Mouse (Mus musculus) forebrain, embryonic 14.5 days (tissue): ENCODE measurements around the gene Fmnl1. TPM values are rescaled to one million over a fixed set of nuclear protein-coding genes. Genes with fewer than 3 reads are reported as not detected.
"Not testable (repeated sequence)": the region's sequence is repeated elsewhere in the genome, so short reads cannot be mapped to it uniquely, and the experiment has no call there.

Experiments used
- ATAC-seq: fragments of 200-750 bp; cut with Nextera tagmentation; 2 replicates; pipeline ENCODE4 v1.8.0; 2017; ENCODE audit warnings: mild to moderate bottlenecking, moderate library complexity
- DNase-seq: peaks from one replicate; pipeline ENCODE4 v3.0.0-alpha.2; 2015; ENCODE audit warnings: low spot score
- H3K27ac ChIP-seq: fragments of 300-500 bp; sonication (generic); 2 replicates; pipeline ENCODE4 v1.5.1; 2014; ENCODE audit warnings: low read depth, mild to moderate bottlenecking, control low read depth, low read length, moderate library complexity
- H3K27me3 ChIP-seq: fragments of 300-500 bp; sonication (generic); replicated peaks from 2 replicates; pipeline ENCODE4 v1.6.1; 2014; ENCODE audit warnings: low read length, control low read depth, mixed read lengths; ENCODE audit not compliant: control insufficient read depth, insufficient read depth
- H3K36me3 ChIP-seq: fragments of 300-500 bp; sonication (generic); 2 replicates; pipeline ENCODE4 v1.6.1; 2014; ENCODE audit warnings: low read length, control low read depth; ENCODE audit not compliant: control insufficient read depth, insufficient read depth
- H3K4me1 ChIP-seq: fragments of 300-500 bp; sonication (generic); 2 replicates; pipeline ENCODE4 v1.6.1; 2014; ENCODE audit warnings: antibody characterized with exemption, low read length, control low read depth; ENCODE audit not compliant: control insufficient read depth, insufficient read depth
- H3K4me2 ChIP-seq: fragments of 300-500 bp; sonication (generic); 2 replicates; pipeline ENCODE4 v1.6.1; 2014; ENCODE audit warnings: mild to moderate bottlenecking, control low read depth, low read length
- H3K4me3 ChIP-seq: fragments of 300-500 bp; sonication (generic); 2 replicates; pipeline ENCODE4 v1.5.1; 2014; ENCODE audit warnings: low read depth, low read length, control low read depth
- H3K9ac ChIP-seq: fragments of 300-500 bp; sonication (generic); 2 replicates; pipeline ENCODE4 v1.6.1; 2014; ENCODE audit warnings: mild to moderate bottlenecking, low read length, control low read depth, moderate library complexity
- H3K9me3 ChIP-seq: fragments of 300-500 bp; sonication (generic); replicated peaks from 2 replicates; pipeline ENCODE4 v1.6.1; 2016; ENCODE audit warnings: low read length, control low read depth, mixed read lengths; ENCODE audit not compliant: control insufficient read depth
- WGBS: fragments of 180-500 bp; shearing (Covaris S2); extraction: QIAGEN DNeasy Blood & Tissue Kit; methylation state at CpG from one replicate; pipeline ENCODE4 v1.1.7; 2014; 5-methylcytosine and 5-hydroxymethylcytosine counted together
- polyA plus RNA-seq: library from polyadenylated mRNA; unstranded; fragments of >200 nt; fragmentation: Nextera tagmentation; extraction: Ambion mirVana; gene quantifications from 2 replicates; pipeline ENCODE4 v1.2.1, GENCODE M21; 2014

Fmnl1 gene
- polyA plus RNA-seq, 1 experiment from 2014 or later, result 1.2 TPM

DNA sequence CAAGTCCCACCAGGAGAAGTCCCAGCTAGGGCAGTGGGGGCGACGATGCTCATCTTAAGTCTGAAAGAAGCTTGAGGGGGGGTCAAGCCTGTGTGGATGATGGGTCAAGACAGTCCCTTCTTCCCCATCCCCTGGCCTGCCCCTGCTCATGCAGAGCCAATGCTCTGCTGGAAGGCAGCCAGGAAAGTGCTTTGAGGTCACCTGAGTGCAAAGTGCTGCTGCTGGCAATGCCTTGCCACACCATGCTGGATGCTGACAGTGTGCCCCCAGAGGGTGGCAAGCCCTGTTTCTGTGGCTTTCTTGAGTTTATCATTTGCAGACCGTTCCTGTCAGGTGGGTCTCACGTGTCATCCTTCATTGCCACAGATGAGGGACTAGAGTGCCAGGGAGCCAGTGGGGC lies 49.1 kb downstream of the Fmnl1 start:
- H3K4me3 ChIP-seq, result no peak overlapping the region
- 88% methylated on average over 4 of the region's 4 CpGs for WGBS
- H3K27ac ChIP-seq, result no peak overlapping the region
- peaks cover 4% of the 10 kb centered on the region; the same call in 1 of the 2 replicates for H3K4me1 ChIP-seq
- no peak for DNase-seq
- no peaks in the 10 kb centered on the region for H3K9me3 ChIP-seq
- H3K9ac ChIP-seq, result no peak overlapping the region
- H3K36me3 ChIP-seq, result peaks cover 38% of the 10 kb centered on the region
- H3K27me3 ChIP-seq, result no peaks in the 10 kb centered on the region
- no peak for ATAC-seq
- no peak overlapping the region for H3K4me2 ChIP-seq

DNA sequence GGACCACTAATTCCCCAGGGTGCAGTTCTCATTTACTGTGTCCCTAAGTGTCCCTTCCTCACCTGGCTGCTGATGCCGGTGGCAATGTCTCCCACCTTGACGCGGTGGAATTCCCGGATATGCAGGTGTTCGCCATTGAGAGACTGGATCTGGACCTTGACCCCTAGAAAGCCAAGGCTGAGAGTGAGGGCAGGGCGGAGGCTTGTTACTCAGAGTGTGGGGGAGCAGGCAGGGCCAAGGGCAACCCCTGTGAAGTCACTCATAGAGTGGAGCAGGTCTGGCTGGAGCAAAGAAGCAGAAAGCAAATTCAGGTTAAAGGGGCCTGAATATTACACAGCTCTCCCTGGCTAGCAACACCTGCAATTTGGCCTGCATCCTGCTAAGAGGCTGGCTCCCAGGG lies 50.5 kb downstream of the Fmnl1 start:
- whole genome bisulfite sequencing, result 94% methylated on average over 6 of the region's 6 CpGs
- no peak for ATAC-seq
- no peak overlapping the region for H3K4me3 ChIP-seq
- peaks cover 52% of the 10 kb centered on the region for H3K36me3 ChIP-seq
- no peak overlapping the region for H3K4me2 ChIP-seq
- no peak overlapping the region for H3K27ac ChIP-seq
- no peaks in the 10 kb centered on the region for H3K27me3 ChIP-seq
- H3K9me3 ChIP-seq, result no peaks in the 10 kb centered on the region
- H3K4me1 ChIP-seq, result peaks cover 4% of the 10 kb centered on the region; the same call in 1 of the 2 replicates
- no peak overlapping the region for H3K9ac ChIP-seq
- DNase-seq, result no peak

DNA sequence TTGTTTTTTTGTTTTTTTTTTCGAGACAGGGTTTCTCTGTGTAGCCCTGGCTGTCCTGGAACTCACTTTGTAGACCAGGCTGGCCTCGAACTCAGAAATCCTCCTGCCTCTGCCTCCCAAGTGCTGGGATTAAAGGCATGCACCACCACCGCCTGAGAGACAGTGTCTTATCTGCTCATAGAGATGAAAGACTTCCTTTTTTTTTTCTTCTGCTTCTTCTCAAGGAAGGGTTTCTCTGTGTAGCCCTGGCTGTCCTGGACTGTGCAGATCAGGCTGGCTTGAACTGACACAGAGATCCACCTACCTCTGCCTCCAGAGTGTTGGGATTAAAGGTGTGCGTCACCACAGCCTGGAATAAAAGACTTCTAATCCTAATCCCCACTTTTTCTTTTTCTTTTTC lies 51.8 kb downstream of the Fmnl1 start:
- not testable (repeated sequence) for H3K4me2 ChIP-seq, ATAC-seq, DNase-seq

DNA sequence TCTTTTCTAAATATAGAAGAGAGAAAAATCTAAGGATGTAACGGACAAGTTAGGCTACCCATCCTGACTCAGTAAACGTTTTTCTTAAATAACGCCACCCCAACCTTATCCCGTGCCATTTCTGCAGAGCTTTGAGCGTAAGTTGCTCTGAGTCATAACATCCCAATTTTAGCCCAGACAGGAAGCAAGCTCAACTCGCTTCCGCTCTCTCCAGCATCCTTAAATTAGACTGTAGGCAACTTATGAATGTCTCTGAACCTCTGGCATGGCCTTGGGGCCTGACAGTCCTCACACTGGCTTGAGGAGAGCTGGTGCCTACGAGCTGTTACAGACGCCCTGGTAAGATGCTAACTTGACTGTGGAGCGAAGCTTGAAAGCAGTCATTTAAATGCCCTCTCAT lies 52.5 kb downstream of the Fmnl1 start:
- no peaks in the 10 kb centered on the region for H3K9me3 ChIP-seq
- peaks cover 67% of the 10 kb centered on the region for H3K36me3 ChIP-seq
- no peak for ATAC-seq
- H3K4me3 ChIP-seq, result no peak overlapping the region
- no peak overlapping the region for H3K27ac ChIP-seq
- 94% methylated on average over 10 of the region's 10 CpGs for WGBS
- DNase-seq, result no peak
- no peaks in the 10 kb centered on the region for H3K27me3 ChIP-seq
- no peak overlapping the region for H3K9ac ChIP-seq
- H3K4me1 ChIP-seq, result peaks cover 1% of the 10 kb centered on the region; the same call in 1 of the 2 replicates
- no peak overlapping the region for H3K4me2 ChIP-seq

More for the DNA sequence above, 51.8 kb downstream of the Fmnl1 start:
- peaks cover 65% of the 10 kb centered on the region for H3K36me3 ChIP-seq
- not testable (repeated sequence) for H3K9me3 ChIP-seq, H3K9ac ChIP-seq, H3K27ac ChIP-seq, H3K4me3 ChIP-seq, H3K27me3 ChIP-seq, H3K4me1 ChIP-seq
- WGBS, result 82% methylated on average over 4 of the region's 4 CpGs

DNA sequence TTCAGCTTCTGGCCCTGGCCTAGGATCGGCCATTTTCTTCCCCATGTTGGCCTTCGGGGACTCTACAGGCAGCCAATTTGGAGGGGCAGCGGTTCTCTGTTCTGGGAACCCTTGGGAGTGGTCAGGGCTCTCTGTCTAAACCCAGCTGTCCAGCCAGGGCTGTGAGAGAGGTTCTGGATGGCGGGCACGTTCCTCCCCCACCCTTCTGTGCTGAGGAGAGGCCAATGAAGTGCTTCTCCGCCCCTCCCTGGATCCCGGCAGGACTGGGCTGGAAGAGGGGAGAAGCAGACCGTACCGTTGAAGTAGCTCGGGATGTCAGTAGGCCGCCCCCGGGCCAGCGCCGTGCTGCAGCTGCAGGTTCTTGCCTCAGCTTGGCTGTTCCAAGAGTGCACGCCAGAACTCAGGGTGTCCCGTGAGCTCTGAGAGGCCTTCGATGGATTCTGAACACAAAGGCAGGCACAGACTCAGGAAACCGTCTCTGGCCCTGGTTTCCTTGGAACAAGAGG lies 53.1 kb downstream of the Fmnl1 start:
- Histone ChIP-seq H3K9me3 (no peaks in the 10 kb centered on the region), H3K4me3 (no peak overlapping the region), H3K4me1 (no peaks in the 10 kb centered on the region), H3K4me2 (no peak overlapping the region), H3K9ac (no peak overlapping the region), H3K27me3 (no peaks in the 10 kb centered on the region), H3K27ac (no peak overlapping the region), H3K36me3 (peaks cover 72% of the 10 kb centered on the region)
- DNase-seq (no peak), ATAC-seq (no peak)
- WGBS, result 79% methylated on average over 17 of the region's 18 CpGs

DNA sequence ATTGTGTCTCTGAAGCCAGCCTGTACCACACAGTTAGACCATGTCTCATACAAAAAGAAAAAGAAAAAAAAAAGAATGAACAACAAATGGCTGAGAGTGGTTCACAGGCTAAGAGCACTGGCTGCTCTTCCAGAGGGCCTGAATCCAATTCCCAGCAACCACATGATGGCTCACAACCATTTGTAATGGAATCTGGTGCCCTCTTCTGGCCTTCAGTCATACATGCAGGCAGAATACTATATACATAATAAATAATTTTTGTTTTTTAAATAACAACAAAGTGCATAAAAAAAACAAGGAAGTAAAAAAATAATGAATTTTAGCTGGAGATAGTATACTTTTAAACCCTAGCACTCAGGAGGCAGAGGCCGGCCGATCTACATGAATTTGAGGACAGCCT lies 58.7 kb downstream of the Fmnl1 start:
- Histone ChIP-seq H3K36me3 (peaks cover 60% of the 10 kb centered on the region), H3K4me3 (no peak overlapping the region), H3K27me3 (no peaks in the 10 kb centered on the region), H3K4me2 (no peak overlapping the region), H3K4me1 (no peaks in the 10 kb centered on the region), H3K9me3 (no peaks in the 10 kb centered on the region), H3K9ac (no peak overlapping the region), H3K27ac (no peak overlapping the region)
- DNase-seq, result no peak
- 100% methylated on average over 2 of the region's 2 CpGs for WGBS
- no peak for ATAC-seq

DNA sequence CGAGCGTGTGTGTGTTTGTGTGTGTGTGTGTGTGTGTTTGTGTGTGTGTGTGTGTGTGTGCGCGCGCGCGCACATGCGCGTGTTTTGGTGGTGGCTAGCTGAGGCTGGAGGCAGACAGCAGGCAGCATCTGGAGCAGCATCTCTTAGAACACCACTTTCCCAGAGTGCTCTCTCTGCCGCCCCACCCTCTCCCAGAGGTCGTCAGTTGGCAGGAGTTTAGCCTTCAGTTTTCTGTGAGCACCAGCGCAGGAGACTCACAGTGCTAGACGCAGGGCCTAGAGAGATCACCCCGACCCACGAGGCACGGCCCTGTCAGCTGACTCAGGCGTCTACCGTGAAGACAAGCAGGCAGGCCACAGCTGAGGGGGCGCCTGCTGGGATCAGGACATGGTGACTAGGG lies 59.7 kb downstream of the Fmnl1 start:
- H3K4me2 ChIP-seq, result no peak overlapping the region
- ATAC-seq, result no peak
- no peak overlapping the region for H3K9ac ChIP-seq
- H3K4me3 ChIP-seq, result no peak overlapping the region
- WGBS, result 93% methylated on average over 18 of the region's 19 CpGs
- H3K27ac ChIP-seq, result no peak overlapping the region
- no peaks in the 10 kb centered on the region for H3K27me3 ChIP-seq
- peaks cover 52% of the 10 kb centered on the region for H3K36me3 ChIP-seq
- H3K4me1 ChIP-seq, result no peaks in the 10 kb centered on the region
- DNase-seq, result no peak
- H3K9me3 ChIP-seq, result no peaks in the 10 kb centered on the region

DNA sequence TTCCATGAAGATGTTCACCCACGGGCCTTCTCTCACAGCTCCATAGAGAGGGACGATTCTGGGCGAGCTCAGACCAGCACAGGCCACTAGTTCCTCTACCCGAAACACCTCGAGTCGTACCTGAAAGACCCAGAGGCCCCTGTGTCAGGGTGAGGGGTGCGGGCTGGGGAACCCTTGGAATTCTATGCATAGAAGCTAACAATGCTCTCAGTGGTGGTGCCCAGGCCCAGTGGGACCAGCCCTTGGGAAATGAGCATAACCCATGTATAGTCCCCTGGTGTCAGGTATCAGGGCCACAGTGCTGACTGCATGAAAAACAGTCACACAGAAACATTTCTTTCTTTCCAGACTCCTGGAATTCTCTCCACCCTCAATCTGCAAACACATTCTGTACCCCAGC lies 60.5 kb downstream of the Fmnl1 start:
- no peak overlapping the region for H3K27ac ChIP-seq
- H3K4me3 ChIP-seq, result no peak overlapping the region
- no peak overlapping the region for H3K9ac ChIP-seq
- H3K4me1 ChIP-seq, result no peaks in the 10 kb centered on the region
- ATAC-seq (no peak), DNase-seq (no peak)
- 92% methylated on average over 7 of the region's 7 CpGs for WGBS
- no peaks in the 10 kb centered on the region for H3K27me3 ChIP-seq
- no peaks in the 10 kb centered on the region for H3K9me3 ChIP-seq
- H3K36me3 ChIP-seq, result peaks cover 45% of the 10 kb centered on the region
- no peak overlapping the region for H3K4me2 ChIP-seq

DNA sequence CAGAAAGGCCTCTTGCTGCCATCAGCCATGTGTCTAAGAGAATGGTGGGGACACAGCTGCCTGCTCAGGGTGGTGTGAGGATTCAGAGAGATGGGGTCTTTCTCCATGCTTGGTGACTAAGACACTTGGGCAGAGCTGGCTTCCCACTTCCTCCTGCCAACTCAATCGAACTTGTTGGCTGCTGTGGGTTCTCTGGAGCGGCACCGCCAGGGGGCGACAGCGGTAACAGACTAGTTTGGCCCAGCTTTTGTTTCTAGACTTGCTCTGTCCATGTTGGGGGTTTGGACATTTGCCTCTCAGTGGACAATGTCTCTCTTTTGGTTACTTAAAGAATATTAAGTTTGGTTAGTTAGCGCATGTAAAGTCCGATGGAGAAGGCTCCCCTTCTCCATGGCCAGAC lies 62.1 kb downstream of the Fmnl1 start:
- H3K4me1 ChIP-seq, result no peaks in the 10 kb centered on the region
- WGBS, result 29% methylated on average over 7 of the region's 7 CpGs

More for the DNA sequence above, 62.1 kb downstream of the Fmnl1 start:
- H3K27ac ChIP-seq, result no peak overlapping the region
- H3K27me3 ChIP-seq, result no peaks in the 10 kb centered on the region
- DNase-seq (peak; percentile 79), ATAC-seq (no peak)
- no peak overlapping the region for H3K4me2 ChIP-seq
- H3K36me3 ChIP-seq, result peaks cover 42% of the 10 kb centered on the region
- H3K9ac ChIP-seq, result no peak overlapping the region
- H3K9me3 ChIP-seq, result no peaks in the 10 kb centered on the region
- H3K4me3 ChIP-seq, result no peak overlapping the region
